Mouse (Mus musculus) liver, embryonic 15.5 days (tissue): Measurements from ENCODE around the gene Fmnl2. TPM values are rescaled to one million over a fixed set of nuclear protein-coding genes. Genes with fewer than 3 reads are reported as not detected.

Source experiments
- ATAC-seq: fragments of 200-750 bp; cut with Nextera tagmentation; 2 replicates; pipeline ENCODE4 v1.8.0; 2017; ENCODE audit warnings: moderate number of reproducible peaks, mild to moderate bottlenecking, moderate library complexity; ENCODE audit not compliant: insufficient read depth
- H3K27ac ChIP-seq: fragments of 300-500 bp; sonication (generic); replicated peaks from 2 replicates; pipeline ENCODE4 v1.5.1; 2015; ENCODE audit warnings: mild to moderate bottlenecking, inconsistent platforms
- H3K27me3 ChIP-seq: fragments of 300-500 bp; sonication (generic); 2 replicates; pipeline ENCODE4 v1.6.1; 2015; ENCODE audit warnings: mild to moderate bottlenecking, inconsistent platforms
- H3K36me3 ChIP-seq: fragments of 300-500 bp; sonication (generic); replicated peaks from 2 replicates; pipeline ENCODE4 v1.6.1; 2015; ENCODE audit warnings: moderate library complexity, mild to moderate bottlenecking, inconsistent platforms
- H3K4me1 ChIP-seq: fragments of 300-500 bp; sonication (generic); replicated peaks from 2 replicates; pipeline ENCODE4 v1.6.1; 2015; ENCODE audit warnings: inconsistent platforms
- H3K4me2 ChIP-seq: fragments of 300-500 bp; sonication (generic); 2 replicates; pipeline ENCODE4 v1.6.1; 2015; ENCODE audit warnings: moderate library complexity, mild to moderate bottlenecking, inconsistent platforms
- H3K4me3 ChIP-seq: fragments of 300-500 bp; sonication (generic); replicated peaks from 2 replicates; pipeline ENCODE4 v1.5.1; 2015; ENCODE audit warnings: mild to moderate bottlenecking, inconsistent platforms
- H3K9ac ChIP-seq: fragments of 300-500 bp; sonication (generic); 2 replicates; pipeline ENCODE4 v1.6.1; 2015; ENCODE audit warnings: moderate library complexity, mild to moderate bottlenecking, inconsistent platforms
- H3K9me3 ChIP-seq: fragments of 300-500 bp; sonication (generic); replicated peaks from 2 replicates; pipeline ENCODE4 v1.6.1; 2016; ENCODE audit warnings: inconsistent platforms
- WGBS: fragments of 180-500 bp; shearing (Covaris S2); methylation state at CpG from one replicate; pipeline ENCODE4 v1.1.7; 2015; ENCODE audit warnings: mixed read lengths; ENCODE audit not compliant: insufficient replicate concordance; 5-methylcytosine and 5-hydroxymethylcytosine counted together
- polyA plus RNA-seq: library from polyadenylated mRNA; unstranded; fragments of >200 nt; fragmentation: Nextera tagmentation; extraction: Ambion mirVana; gene quantifications from 2 replicates; pipeline ENCODE4 v1.2.1, GENCODE M21; 2015

Gene Fmnl2
- polyA plus RNA-seq, 1 experiment from 2014 or later: 0.46 TPM

GRCm38 (mm10) chr2:53051502-53051901, 193.8 kb downstream of the Fmnl2 start:
- 25% methylated on average over 8 of the region's 8 CpGs for WGBS
- Histone ChIP-seq H3K36me3 (no peaks in the 10 kb centered on the region), H3K9me3 (no peaks in the 10 kb centered on the region), H3K27me3 (no peaks in the 10 kb centered on the region), H3K27ac (no peak overlapping the region), H3K9ac (no peak overlapping the region), H3K4me2 (no peak overlapping the region), H3K4me1 (no peaks in the 10 kb centered on the region), H3K4me3 (no peak overlapping the region)
- no peak for ATAC-seq

GRCm38 (mm10) chr2:53053714-53054113, 196.1 kb downstream of the Fmnl2 start:
- Histone ChIP-seq H3K4me2 (no peak overlapping the region), H3K9me3 (no peaks in the 10 kb centered on the region), H3K4me1 (no peaks in the 10 kb centered on the region), H3K9ac (no peak overlapping the region), H3K27ac (no peak overlapping the region), H3K36me3 (no peaks in the 10 kb centered on the region), H3K27me3 (no peaks in the 10 kb centered on the region), H3K4me3 (no peak overlapping the region)
- 67% methylated on average over 7 of the region's 7 CpGs for WGBS
- ATAC-seq: no peak

DNA sequence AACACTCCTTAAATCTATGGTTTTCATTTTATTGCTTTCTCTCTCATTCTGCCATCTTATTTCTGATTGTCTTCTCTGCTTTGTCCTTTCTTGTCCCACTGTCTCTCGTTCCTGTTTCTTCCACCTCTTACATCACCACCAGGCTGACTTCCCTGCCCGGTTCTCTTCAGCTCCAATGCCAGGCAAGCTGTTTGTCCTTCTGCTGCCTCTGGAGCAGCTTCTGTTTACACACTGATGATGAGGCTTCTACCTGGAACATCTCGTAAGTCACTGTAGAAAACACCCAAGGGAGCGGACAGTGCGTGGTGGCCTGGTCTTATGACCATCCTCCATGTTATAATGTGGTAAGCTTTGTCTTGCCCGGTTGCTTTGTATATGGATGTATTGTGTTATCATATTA, 198.9 kb downstream of the Fmnl2 start:
- H3K9ac ChIP-seq: no peak overlapping the region
- no peaks in the 10 kb centered on the region for H3K36me3 ChIP-seq
- no peak overlapping the region for H3K4me2 ChIP-seq
- no peak overlapping the region for H3K27ac ChIP-seq
- H3K4me1 ChIP-seq: no peaks in the 10 kb centered on the region
- H3K4me3 ChIP-seq: no peak overlapping the region
- H3K9me3 ChIP-seq: no peaks in the 10 kb centered on the region
- 64% methylated on average over 6 of the region's 6 CpGs for WGBS
- ATAC-seq: no peak
- H3K27me3 ChIP-seq: no peaks in the 10 kb centered on the region

DNA sequence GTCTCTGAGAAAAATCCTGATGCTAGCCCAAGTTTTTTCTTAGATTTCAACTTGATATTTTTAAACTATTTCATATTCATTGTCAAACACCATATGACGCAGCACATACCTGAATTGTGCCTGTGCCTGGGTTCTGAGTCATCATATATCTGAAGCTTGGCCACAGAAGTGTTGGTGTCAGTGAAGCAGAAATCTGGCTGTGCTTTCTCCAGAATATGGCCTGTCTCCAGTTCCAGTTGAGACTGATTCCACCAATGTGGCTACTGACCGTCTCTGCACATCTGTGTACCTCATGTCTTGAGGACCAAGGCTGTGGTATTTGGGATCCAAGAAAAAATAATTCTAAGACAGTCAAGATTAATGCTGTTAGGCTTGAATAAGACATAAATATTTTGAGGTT, 199.6 kb downstream of the Fmnl2 start:
- H3K36me3 ChIP-seq: no peaks in the 10 kb centered on the region
- H3K4me1 ChIP-seq: no peaks in the 10 kb centered on the region

DNA sequence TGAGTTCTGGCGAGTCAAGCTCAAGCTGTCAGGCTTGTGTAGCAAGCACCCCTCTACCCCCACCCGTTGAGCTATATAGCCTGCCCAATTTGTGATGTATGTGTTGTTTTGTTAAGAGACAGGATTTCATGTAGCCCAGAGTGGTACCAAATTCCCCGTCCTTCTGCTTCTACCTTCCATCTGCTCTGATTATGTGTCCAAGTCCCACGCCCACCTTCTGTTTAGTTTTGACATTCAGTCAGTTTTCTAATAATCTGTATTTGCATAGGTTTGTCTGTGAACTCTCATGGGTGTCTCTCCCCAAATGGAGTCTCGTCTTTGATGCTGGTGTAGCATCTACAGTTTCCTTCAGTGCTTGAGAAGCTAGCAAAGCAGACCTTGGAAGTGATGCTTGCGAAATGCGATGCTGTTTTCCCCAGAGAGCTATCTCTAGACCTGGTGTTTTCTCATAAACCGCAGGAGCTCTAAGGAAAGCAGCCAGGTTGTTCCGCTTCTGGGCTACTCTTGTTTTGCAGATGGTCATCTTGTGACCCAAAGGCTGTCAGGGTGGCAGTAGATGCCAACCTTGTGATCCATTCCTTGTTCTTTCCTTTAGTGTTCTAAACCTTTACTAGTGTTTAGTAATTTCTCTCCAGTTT, 203.8 kb downstream of the Fmnl2 start:
- no peak overlapping the region for H3K27ac ChIP-seq
- H3K4me2 ChIP-seq: no peak overlapping the region
- no peaks in the 10 kb centered on the region for H3K9me3 ChIP-seq
- WGBS: 69% methylated on average over 9 of the region's 9 CpGs
- no peaks in the 10 kb centered on the region for H3K27me3 ChIP-seq
- ATAC-seq: no peak
- H3K36me3 ChIP-seq: no peaks in the 10 kb centered on the region
- H3K9ac ChIP-seq: no peak overlapping the region
- H3K4me3 ChIP-seq: no peak overlapping the region
- H3K4me1 ChIP-seq: no peaks in the 10 kb centered on the region

More for the DNA sequence above, 199.6 kb downstream of the Fmnl2 start:
- H3K4me2 ChIP-seq: no peak overlapping the region
- ATAC-seq: no peak
- no peak overlapping the region for H3K4me3 ChIP-seq
- no peaks in the 10 kb centered on the region for H3K27me3 ChIP-seq
- no peak overlapping the region for H3K27ac ChIP-seq
- H3K9ac ChIP-seq: no peak overlapping the region
- WGBS: 68% methylated on average over 2 of the region's 2 CpGs
- no peaks in the 10 kb centered on the region for H3K9me3 ChIP-seq

- Histone ChIP-seq H3K27ac (no peak overlapping the region), H3K4me1 (no peaks in the 10 kb centered on the region), H3K9me3 (no peaks in the 10 kb centered on the region), H3K36me3 (no peaks in the 10 kb centered on the region), H3K27me3 (no peaks in the 10 kb centered on the region), H3K4me2 (no peak overlapping the region), H3K9ac (no peak overlapping the region), H3K4me3 (no peak overlapping the region)
- 64% methylated on average over 2 of the region's 2 CpGs for WGBS
- ATAC-seq: no peak
Observed at GRCm38 (mm10) chr2:53066973-53067372, 209.3 kb downstream of the Fmnl2 start.

DNA sequence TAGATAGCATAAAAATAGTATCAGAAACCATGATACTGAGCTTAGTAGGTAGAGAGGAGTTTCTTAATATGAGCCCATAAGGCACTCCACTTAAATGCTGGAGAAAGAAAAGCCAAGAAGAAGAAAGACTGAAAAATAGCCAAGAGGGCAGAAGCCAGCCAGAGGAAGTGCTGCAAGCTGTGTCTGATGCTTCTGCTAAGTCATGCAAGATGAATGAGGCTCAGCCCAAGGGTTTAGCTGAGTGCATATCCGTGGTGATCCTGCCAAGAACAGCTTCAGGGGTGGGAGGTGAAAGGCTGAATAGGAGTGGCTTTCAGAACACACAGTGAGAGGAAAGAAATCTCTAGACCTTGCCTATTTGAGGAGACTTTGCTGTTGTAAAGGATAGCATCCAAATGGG, 212.9 kb downstream of the Fmnl2 start:
- no peak for ATAC-seq
- Histone ChIP-seq H3K4me2 (no peak overlapping the region), H3K36me3 (no peaks in the 10 kb centered on the region), H3K4me3 (no peak overlapping the region), H3K27ac (no peak overlapping the region), H3K9me3 (no peaks in the 10 kb centered on the region), H3K4me1 (no peaks in the 10 kb centered on the region), H3K9ac (no peak overlapping the region), H3K27me3 (no peaks in the 10 kb centered on the region)
- WGBS: 5% methylated on average over 1 of the region's 1 CpGs

GRCm38 (mm10) chr2:53079693-53080286, 222.1 kb downstream of the Fmnl2 start:
- H3K4me1 ChIP-seq: no peaks in the 10 kb centered on the region
- no peak overlapping the region for H3K9ac ChIP-seq
- 51% methylated on average over 2 of the region's 2 CpGs for WGBS
- no peaks in the 10 kb centered on the region for H3K27me3 ChIP-seq
- no peaks in the 10 kb centered on the region for H3K36me3 ChIP-seq
- H3K4me2 ChIP-seq: no peak overlapping the region
- H3K9me3 ChIP-seq: no peaks in the 10 kb centered on the region
- no peak for ATAC-seq
- no peak overlapping the region for H3K27ac ChIP-seq
- H3K4me3 ChIP-seq: no peak overlapping the region

- H3K4me3 ChIP-seq: no peak overlapping the region
- no peaks in the 10 kb centered on the region for H3K4me1 ChIP-seq
- ATAC-seq: no peak
- H3K4me2 ChIP-seq: no peak overlapping the region
- H3K9ac ChIP-seq: no peak overlapping the region
- WGBS: 68% methylated on average over 4 of the region's 4 CpGs
- no peaks in the 10 kb centered on the region for H3K36me3 ChIP-seq
- no peaks in the 10 kb centered on the region for H3K9me3 ChIP-seq
- H3K27me3 ChIP-seq: no peaks in the 10 kb centered on the region
- no peak overlapping the region for H3K27ac ChIP-seq
Observed at GRCm38 (mm10) chr2:53082045-53082444, 224.4 kb downstream of the Fmnl2 start.

DNA sequence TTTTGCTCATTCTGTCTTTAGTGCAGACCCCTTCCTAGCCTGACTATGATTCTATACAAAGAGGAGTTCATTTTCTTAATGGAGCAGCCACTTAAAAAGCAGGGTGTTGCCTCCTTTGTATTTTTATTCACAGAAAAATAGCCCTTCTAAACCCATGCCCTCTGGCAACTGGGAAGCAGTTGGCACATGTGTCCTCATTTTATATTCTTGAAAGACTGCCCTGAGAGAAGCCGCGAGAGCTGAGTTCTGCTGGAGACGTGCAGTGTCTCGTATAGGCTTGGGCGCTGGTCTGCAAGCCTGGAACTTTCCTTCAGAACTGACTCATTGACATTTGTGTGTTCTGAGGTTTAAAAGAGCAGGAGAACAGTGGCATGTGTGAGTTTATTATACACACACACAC, 224.8 kb downstream of the Fmnl2 start:
- H3K9me3 ChIP-seq: no peaks in the 10 kb centered on the region
- WGBS: 82% methylated on average over 5 of the region's 5 CpGs
- no peak overlapping the region for H3K4me3 ChIP-seq
- no peaks in the 10 kb centered on the region for H3K4me1 ChIP-seq
- no peak overlapping the region for H3K9ac ChIP-seq
- no peak overlapping the region for H3K27ac ChIP-seq
- no peaks in the 10 kb centered on the region for H3K36me3 ChIP-seq
- H3K27me3 ChIP-seq: no peaks in the 10 kb centered on the region
- H3K4me2 ChIP-seq: no peak overlapping the region
- no peak for ATAC-seq

DNA sequence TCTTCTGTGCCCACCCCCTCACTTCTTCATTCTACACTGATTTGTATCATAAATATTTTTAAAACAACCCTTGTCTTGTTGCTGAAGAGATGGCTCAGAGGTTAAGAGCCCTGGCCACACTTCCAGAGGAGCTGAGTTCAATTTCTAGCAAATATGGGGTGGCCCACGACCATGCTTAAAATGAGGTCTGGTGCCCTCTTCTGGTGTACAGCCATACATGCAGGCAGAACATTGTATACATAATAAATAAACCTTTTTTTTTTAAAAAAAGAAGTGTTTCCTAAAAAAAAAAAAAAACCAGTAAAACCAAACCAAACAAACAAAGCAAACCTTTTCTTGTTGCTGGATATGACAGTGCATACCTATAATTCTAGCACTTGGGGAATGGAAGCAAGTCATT, 225.6 kb downstream of the Fmnl2 start:
- WGBS: 13% methylated on average over 1 of the region's 1 CpGs
- no peaks in the 10 kb centered on the region for H3K4me1 ChIP-seq
- ATAC-seq: no peak
- no peaks in the 10 kb centered on the region for H3K9me3 ChIP-seq
- no peak overlapping the region for H3K27ac ChIP-seq
- no peaks in the 10 kb centered on the region for H3K27me3 ChIP-seq
- no peak overlapping the region for H3K4me3 ChIP-seq
- no peak overlapping the region for H3K9ac ChIP-seq
- H3K4me2 ChIP-seq: no peak overlapping the region
- H3K36me3 ChIP-seq: no peaks in the 10 kb centered on the region
